Mouse (Mus musculus) urinary bladder, postnatal 36 days (tissue): ENCODE measurements around the gene Naglu.
A peak's percentile ranks its signal among the peaks of the same experiment; 100 is the strongest.

ENCODE experiments used
- DNase-seq, 2 experiments: peaks; one replicate each; pipeline ENCODE4 v3.0.0; 2022; ENCODE audit warnings: low spot score in 2 of 2, mixed read lengths in 1 of 2

The Naglu gene

GRCm38 (mm10) chr11:101083083-101083697 is 13.4 kb downstream of the Naglu start:
- DNase-seq: peak in 1 of 2 experiments; percentile 45

GRCm38 (mm10) chr11:101084246-101084645 is 14.4 kb downstream of the Naglu start:
- DNase-seq: no peak

DNA sequence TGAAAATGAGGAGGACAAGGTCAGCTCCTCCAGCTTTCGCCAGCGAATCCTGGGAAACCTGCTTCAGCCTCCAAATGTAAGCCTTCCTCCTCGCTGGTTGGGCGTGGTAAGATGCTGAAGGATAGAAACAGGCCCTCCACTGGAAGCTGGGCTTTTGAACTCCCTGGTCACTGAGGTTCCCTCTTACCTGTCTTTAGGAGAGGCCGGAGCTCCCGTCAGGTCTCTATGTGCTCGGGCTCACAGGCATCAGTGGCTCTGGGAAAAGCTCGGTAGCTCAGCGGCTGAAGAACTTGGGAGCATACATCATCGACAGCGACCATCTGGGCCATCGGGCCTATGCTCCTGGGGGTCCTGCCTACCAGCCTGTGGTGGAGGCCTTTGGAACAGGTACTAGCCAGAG is 15.0 kb downstream of the Naglu start:
- no peak for DNase-seq

DNA sequence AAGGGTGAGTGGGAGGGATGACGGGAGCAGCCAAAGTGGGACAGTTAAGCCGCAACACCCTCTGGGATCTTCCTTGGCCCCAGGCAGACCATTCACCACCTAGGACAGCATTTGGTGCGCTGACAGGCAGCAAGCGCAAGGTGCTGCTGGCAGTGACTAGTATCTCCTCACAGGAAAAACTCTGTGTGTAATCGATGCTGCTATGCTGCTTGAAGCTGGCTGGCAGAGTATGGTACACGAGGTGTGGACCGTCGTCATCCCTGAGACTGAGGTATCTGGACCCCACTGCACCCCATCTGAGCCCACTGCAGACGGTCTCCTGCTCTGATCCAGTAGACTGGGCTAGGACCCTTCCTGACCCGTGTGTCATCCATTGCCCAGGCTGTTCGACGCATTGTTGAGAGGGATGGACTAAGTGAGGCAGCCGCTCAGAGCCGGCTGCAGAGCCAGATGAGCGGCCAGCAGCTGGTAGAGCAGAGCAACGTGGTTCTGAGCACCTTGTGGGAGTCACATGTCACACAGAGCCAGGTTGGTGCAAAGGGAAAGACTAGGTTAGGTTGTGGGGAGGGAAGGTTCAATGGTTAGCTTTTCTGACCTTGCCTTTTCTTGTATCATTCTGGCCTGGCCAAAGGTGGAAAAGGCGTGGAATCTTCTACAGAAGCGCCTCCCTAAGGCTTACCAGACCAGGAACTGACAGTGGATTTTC is 16.0 kb downstream of the Naglu start:
- no peak for DNase-seq

DNA sequence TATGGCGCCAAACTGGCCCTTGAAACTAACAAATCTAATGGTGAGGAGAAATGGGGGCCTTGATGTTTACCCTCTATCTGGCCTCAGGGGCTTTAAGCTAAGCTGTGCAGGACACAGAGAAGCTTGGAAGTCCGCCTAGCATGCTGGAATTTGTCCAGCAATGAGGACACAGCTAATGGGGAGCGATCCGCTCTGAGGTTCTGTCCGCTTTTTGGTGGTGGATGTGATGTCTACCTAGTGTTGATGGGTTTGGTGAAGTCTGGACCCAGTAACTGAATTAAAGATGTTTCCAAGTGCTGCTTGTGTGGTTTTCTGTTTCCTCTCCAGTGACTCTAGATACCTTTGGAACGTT is 16.5 kb downstream of the Naglu start:
- DNase-seq: no peak

DNA sequence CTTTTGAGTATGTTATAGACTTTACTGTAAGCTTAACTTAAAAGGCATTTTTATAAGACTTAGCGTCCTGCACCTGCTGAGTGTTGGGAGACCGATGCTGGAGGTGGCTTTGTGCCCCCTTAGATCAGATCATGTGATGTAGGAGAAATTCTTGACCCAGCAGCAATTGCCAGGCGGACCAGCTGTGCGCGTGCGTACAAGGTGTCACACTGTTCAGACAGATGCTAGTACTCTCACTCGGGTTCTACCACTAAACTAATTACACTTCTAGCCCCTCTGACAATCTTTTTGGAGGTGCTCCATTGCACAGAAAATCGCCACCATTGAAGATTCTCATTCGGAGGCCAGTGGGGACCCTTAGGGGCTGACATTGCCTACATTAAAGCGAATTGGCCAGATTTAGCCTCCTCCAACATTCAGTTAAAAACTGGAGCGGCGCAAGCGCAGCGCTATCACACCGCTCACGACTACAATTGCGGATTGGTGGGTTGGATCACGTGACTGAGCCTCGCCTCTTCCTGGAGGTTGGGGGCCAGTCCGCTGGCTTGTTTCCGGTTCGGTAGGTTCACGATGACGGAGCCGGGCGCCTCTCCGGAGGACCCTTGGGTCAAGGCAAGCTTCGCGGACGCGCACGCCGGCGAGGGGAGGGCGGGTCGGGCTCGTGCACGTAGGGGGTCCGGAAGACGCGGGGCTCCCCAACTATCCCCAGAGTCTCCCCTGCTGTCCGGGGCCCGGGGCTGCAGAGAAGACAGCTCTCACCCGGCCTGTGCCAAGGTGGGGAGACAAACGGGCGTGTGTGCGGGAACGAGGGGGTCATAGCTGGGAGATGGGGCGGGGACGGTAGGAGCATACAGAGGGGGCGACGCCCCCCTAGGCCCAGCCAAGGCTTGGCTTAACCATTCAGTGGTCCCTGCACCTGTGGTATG is 17.2 kb downstream of the Naglu start, which contains the start of gene Mlx:
Gene Mlx (plus strand): TSS at position 522 of the 926 bp plus-strand sequence.
- peak; percentile 84 to 90 for DNase-seq

DNA sequence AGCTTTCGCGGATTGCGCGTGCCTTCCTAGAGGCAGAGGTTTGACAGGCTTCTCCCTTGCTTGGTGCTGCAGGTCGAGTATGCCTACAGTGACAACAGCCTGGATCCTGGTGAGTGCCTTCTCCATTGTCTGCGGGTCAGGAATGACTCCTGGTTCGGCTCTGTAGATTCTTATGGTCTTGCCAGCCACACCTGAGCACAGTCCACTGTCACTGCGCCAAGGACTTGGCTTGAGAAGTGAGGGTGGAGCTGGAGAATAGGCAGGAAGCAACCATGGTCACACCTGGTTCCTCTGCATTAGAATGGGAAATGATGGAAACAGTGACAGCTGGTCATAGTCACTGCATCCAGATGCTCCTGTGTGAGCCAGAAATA is 17.9 kb downstream of the Naglu start:
- DNase-seq: no peak

DNA sequence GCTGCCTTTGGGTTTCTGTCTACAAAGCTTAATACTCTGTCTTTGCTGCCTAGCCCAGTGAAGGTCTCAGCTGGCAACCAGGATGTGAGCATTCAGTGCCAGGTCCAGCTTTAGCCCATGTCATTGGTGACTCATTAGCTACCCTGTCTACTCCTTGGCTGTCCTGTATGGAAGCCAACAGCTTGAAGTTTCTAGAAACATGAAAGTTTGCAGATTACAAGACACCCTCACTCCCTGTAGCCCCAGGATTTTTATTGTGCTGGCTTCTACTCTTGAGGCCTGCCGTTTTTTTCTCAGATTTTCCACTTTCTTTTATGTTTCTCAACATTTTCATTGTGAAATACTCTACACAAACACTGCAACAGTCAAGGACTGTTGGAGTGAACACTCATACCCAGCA is 20.1 kb downstream of the Naglu start:
- no peak for DNase-seq

DNA sequence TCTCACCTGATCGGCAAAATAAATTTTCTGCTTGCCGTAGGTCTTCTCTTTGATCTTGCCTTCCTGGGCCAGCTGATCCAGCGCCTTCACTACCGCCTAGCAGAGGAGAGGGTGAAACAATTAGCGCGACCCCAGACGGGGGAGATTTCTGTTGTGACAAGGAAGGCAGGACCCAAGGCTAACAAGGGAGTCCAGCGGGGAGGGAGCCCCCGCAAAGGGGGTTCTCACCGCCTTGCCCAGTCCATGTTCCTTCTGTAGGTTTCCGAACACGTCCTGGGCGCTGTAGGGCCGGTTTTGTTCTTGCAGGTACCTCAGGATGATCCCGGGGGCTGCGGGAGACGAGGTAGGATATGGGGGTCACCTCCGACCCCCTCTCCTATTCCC is 25.1 kb downstream of the Naglu start:
- DNase-seq: no peak

DNA sequence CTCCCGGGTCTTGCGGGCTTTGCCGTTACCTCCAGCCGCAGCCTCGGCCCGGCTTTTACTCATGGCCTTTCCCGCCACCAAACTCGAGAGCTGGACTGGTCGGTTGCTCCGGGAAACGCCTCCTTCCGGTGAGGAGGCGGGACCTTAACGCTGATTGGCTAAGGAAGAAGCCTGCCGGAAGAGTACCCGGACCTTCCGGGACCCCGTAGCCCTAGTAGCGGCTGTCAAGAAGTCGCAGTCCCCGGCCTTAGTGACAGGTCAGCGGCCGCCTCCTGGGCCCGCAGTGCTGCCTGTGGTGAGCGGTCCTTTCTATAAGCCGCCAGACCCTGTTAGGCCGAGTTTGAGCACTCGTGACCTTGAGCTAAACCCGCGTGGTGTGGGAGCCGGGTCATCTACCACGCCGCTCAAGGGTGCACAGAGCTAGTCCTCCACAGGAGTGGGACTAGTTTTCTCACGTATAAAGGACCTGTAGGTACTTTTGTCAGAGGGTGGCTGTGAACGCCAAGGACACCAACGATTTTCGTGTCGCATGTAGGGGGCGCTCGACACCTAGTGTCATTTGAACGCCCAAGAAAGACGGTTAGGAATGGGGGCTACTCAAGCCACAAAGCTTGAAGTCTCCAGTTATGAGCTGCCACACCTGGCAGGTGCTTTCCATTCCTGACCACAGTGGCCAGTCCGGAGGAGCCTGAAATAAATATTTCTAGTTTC is 25.7 kb downstream of the Naglu start, which contains the start of gene Psmc3ip:
Gene Psmc3ip (minus strand): TSS at position 123 of the 711 bp plus-strand sequence.
- DNase-seq: peak; percentile 92 to 94

- no peak for DNase-seq
These were observed 28.4 kb downstream of the Naglu start for GRCm38 (mm10) chr11:101098231-101098630.

- DNase-seq: peak in 1 of 2 experiments; percentile 31
These were observed 33.2 kb downstream of the Naglu start for GRCm38 (mm10) chr11:101103011-101103410.

GRCm38 (mm10) chr11:101109351-101109750 is 39.5 kb downstream of the Naglu start:
- DNase-seq: no peak

DNA sequence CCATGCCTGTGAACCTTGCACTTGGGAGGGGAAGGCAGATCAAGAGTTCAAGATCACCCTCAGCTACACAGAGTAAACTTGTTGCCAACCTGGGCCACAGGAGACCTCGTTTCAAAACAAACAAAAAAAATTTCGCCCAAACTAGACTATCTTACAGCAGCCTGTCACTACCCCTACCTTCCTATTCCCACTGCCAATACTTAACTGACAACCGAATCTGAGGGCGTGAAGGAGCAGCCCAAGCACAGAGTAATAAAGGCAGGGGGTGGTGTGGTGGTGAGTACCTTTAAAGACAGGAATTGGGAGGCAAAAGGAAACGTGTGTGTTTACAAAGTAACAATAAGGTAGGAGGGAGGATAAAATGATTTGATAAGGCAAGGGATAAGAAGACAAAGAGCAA is 40.9 kb downstream of the Naglu start:
- DNase-seq: no peak

GRCm38 (mm10) chr11:101111178-101111577 is 41.4 kb downstream of the Naglu start:
- no peak for DNase-seq

DNA sequence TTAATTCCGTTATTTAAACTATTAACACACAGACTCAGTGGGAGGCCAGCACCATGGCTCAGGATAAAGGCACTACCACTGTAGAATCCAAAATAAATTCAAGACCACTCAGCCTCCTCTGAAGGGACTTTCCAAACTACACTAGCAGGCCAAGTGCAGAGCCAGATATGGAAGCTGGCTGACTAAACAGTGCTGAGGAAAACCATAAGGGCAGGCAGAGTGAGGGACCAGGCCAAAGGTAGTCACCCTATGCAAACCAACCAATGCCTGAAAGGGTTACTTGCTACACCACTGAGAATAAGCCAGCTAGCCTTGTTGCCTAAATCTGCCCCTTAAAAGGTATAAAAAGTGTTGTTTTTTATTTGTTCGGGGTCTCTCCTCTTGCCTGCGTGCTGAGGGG is 42.4 kb downstream of the Naglu start:
- no peak for DNase-seq

- DNase-seq: no peak
These were observed 45.8 kb downstream of the Naglu start for GRCm38 (mm10) chr11:101115564-101115963.

DNA sequence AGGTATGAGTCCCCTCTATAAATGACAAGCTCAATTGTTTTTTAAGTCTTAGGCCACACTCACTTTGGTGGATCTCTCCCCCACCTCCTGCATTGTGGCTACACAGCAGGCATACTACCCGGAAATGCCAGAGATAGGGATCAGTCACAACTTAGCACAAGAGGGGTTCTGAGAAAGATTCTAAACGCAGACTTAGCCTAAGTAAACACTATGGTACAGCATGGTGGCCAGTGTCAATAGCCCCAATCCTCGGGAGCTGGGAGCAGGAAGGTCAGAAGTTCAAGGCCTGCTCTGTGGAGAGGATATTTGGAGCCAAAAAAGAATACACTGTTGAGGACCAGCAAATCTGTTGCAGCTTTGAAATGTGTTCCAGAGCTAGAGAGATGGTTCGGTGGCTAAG is 48.3 kb downstream of the Naglu start:
- no peak for DNase-seq

- DNase-seq: no peak
These were observed 49.4 kb downstream of the Naglu start for GRCm38 (mm10) chr11:101119131-101119760.

- DNase-seq: peak; percentile 98
These were observed 50.1 kb downstream of the Naglu start, which contains the start of the genes Retreg3 and Tubg1 for GRCm38 (mm10) chr11:101119761-101120544. TSS of gene Retreg3 (minus strand) at chr11:101119893. TSS of gene Tubg1 (plus strand) at chr11:101119938.
